Mouse (Mus musculus): ENCODE measurements around the gene D7Ertd443e. TPM values are rescaled to one million over a fixed set of nuclear protein-coding genes. Genes with fewer than 3 reads are reported as not detected.

The D7Ertd443e gene
- polyA plus RNA-seq, 1 experiment from 2014 or later: 0.35 TPM

GRCm38 (mm10) chr7:134240579-134240978 is 144.9 kb downstream of the D7Ertd443e start:
- Histone ChIP-seq H3K27me3 (replicated peaks) (no peaks in the 10 kb centered on the region), H3K36me3 (no peaks in the 10 kb centered on the region), H3K27ac (replicated peaks) (no peak overlapping the region), H3K4me1 (no peaks in the 10 kb centered on the region), H3K9ac (replicated peaks) (no peak overlapping the region), H3K4me3 (replicated peaks) (no peak overlapping the region), H3K4me2 (no peak overlapping the region), H3K9me3 (replicated peaks) (no peaks in the 10 kb centered on the region)
- no peak for ATAC-seq (ENCODE audit: low FRiP score)
- WGBS: 90% methylated on average over 1 of the region's 1 CpGs

DNA sequence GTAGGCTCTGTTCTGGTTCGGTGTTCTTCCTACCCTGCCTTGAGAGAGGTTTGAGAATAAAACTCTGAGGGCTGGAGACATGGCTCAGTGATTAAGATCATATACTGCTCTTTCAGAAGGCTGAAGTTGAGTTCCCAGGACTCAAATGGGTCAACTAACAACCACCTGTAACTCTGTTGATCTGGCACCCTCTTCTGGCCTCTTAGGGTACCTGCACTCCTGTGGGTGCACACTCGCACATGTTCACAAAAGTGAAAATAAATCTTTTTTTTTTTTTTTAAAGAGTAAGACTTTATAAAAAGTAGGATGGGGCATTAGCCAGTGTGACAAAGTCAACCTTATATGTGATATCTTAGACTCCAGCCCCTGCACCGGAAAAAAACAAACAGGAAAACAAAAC is 146.6 kb downstream of the D7Ertd443e start:
- H3K9me3 ChIP-seq (replicated peaks): no peaks in the 10 kb centered on the region
- H3K9ac ChIP-seq (replicated peaks): no peak overlapping the region
- H3K4me1 ChIP-seq: no peaks in the 10 kb centered on the region
- ATAC-seq (ENCODE audit: low FRiP score): no peak
- WGBS: 100% methylated on average over 3 of the region's 3 CpGs
- H3K4me3 ChIP-seq (replicated peaks): no peak overlapping the region
- no peaks in the 10 kb centered on the region for H3K27me3 ChIP-seq (replicated peaks)
- no peaks in the 10 kb centered on the region for H3K36me3 ChIP-seq
- H3K4me2 ChIP-seq: no peak overlapping the region
- H3K27ac ChIP-seq (replicated peaks): no peak overlapping the region

- no peaks in the 10 kb centered on the region for H3K36me3 ChIP-seq
- no peak overlapping the region for H3K27ac ChIP-seq (replicated peaks)
- WGBS: 85% methylated on average over 2 of the region's 2 CpGs
- no peaks in the 10 kb centered on the region for H3K27me3 ChIP-seq (replicated peaks)
- no peak overlapping the region for H3K4me3 ChIP-seq (replicated peaks)
- no peaks in the 10 kb centered on the region for H3K4me1 ChIP-seq
- H3K9me3 ChIP-seq (replicated peaks): no peaks in the 10 kb centered on the region
- H3K4me2 ChIP-seq: no peak overlapping the region
- H3K9ac ChIP-seq (replicated peaks): no peak overlapping the region
- no peak for ATAC-seq (ENCODE audit: low FRiP score)
These were observed 148.1 kb downstream of the D7Ertd443e start for GRCm38 (mm10) chr7:134237356-134237755.

- H3K9me3 ChIP-seq (replicated peaks): no peaks in the 10 kb centered on the region
- H3K4me2 ChIP-seq: no peak overlapping the region
- no peak for ATAC-seq (ENCODE audit: low FRiP score)
- H3K4me1 ChIP-seq: no peaks in the 10 kb centered on the region
- H3K27me3 ChIP-seq (replicated peaks): no peaks in the 10 kb centered on the region
- no peaks in the 10 kb centered on the region for H3K36me3 ChIP-seq
- no peak overlapping the region for H3K9ac ChIP-seq (replicated peaks)
- H3K4me3 ChIP-seq (replicated peaks): no peak overlapping the region
- H3K27ac ChIP-seq (replicated peaks): no peak overlapping the region
These were observed 148.7 kb downstream of the D7Ertd443e start for GRCm38 (mm10) chr7:134236727-134237126.

GRCm38 (mm10) chr7:134235552-134235951 is 149.9 kb downstream of the D7Ertd443e start:
- H3K36me3 ChIP-seq: no peaks in the 10 kb centered on the region
- no peak overlapping the region for H3K4me3 ChIP-seq (replicated peaks)
- H3K9ac ChIP-seq (replicated peaks): no peak overlapping the region
- H3K9me3 ChIP-seq (replicated peaks): no peaks in the 10 kb centered on the region
- H3K4me2 ChIP-seq: no peak overlapping the region
- ATAC-seq (ENCODE audit: low FRiP score): no peak
- 87% methylated on average over 2 of the region's 2 CpGs for WGBS
- H3K27me3 ChIP-seq (replicated peaks): no peaks in the 10 kb centered on the region
- no peaks in the 10 kb centered on the region for H3K4me1 ChIP-seq
- no peak overlapping the region for H3K27ac ChIP-seq (replicated peaks)

GRCm38 (mm10) chr7:134231378-134232346 is 153.8 kb downstream of the D7Ertd443e start, which contains the start of gene Adam12:
Gene Adam12 (minus strand): TSS chr7:134232146.
- no peaks in the 10 kb centered on the region for H3K9me3 ChIP-seq (replicated peaks)
- H3K4me2 ChIP-seq: no peak within 1 kb of the TSS
- H3K36me3 ChIP-seq: no peaks in the 10 kb centered on the region
- 0 out of 2 replicates have a peak, but pooled peaks cover 9% of the 10 kb centered on the region for H3K27me3 ChIP-seq (replicated peaks)
- H3K4me1 ChIP-seq: peaks cover 10% of the 10 kb centered on the region; the same call in 1 of the 2 replicates
- H3K27ac ChIP-seq (replicated peaks): no peak within 1 kb of the TSS
- no peak for ATAC-seq (ENCODE audit: low FRiP score)
- H3K4me3 ChIP-seq (replicated peaks): no peak within 1 kb of the TSS
- WGBS: 70% methylated on average over 14 of the region's 14 CpGs
- H3K9ac ChIP-seq (replicated peaks): no peak within 1 kb of the TSS

GRCm38 (mm10) chr7:134230708-134231107 is 154.8 kb downstream of the D7Ertd443e start:
- Histone ChIP-seq H3K9me3 (replicated peaks) (no peaks in the 10 kb centered on the region), H3K4me3 (replicated peaks) (no peak overlapping the region), H3K4me1 (peaks cover 13% of the 10 kb centered on the region; the same call in 1 of the 2 replicates), H3K27me3 (replicated peaks) (peaks cover 16% of the 10 kb centered on the region; the same call in 1 of the 2 replicates), H3K36me3 (no peaks in the 10 kb centered on the region), H3K27ac (replicated peaks) (no peak overlapping the region), H3K4me2 (no peak overlapping the region), H3K9ac (replicated peaks) (no peak overlapping the region)
- WGBS: 91% methylated on average over 3 of the region's 3 CpGs
- no peak for ATAC-seq (ENCODE audit: low FRiP score)

- H3K4me2 ChIP-seq: no peak overlapping the region
- 100% methylated on average over 2 of the region's 2 CpGs for WGBS
These were observed 155.6 kb downstream of the D7Ertd443e start for GRCm38 (mm10) chr7:134229899-134230298.

DNA sequence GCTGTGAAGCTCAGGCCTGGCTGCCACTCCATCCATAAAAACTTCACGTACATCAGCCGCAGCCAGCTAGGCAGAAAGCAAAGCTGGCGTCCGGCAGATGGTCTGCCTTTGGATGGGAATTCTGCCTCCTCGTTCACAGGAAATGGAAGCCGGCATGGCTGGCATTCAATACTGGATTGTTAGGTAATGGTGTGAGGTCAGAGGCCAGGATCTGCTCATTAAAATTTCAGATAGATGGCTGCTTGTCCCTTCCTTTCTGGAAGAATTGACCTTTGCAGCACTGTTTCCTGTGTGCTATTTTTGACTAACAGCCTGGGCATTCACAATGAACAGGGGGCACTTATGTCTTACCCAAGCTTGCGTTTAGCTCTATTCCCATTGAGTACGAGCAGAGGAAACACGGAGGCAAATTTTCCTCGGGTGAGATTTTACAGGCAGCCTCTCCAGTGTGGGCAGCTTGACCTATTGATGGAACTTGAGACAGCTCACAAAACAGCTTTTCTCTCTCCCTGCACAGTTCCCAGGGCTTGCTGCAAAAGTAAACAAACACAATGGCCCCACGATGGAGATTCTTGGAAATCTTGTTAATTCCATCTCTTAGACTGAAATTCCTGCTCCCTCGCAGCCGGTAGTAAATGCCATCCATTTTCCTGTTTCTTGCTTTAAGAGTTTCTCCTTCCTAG is 157.5 kb downstream of the D7Ertd443e start:
- H3K4me2 ChIP-seq: peak overlapping the region; percentile 13
- no peaks in the 10 kb centered on the region for H3K36me3 ChIP-seq
- no peak overlapping the region for H3K27ac ChIP-seq (replicated peaks)
- peaks cover 24% of the 10 kb centered on the region; the same call in 1 of the 2 replicates for H3K27me3 ChIP-seq (replicated peaks)
- no peak for ATAC-seq (ENCODE audit: low FRiP score)
- no peak overlapping the region for H3K9ac ChIP-seq (replicated peaks)
- WGBS: 26% methylated on average over 13 of the region's 13 CpGs
- H3K4me3 ChIP-seq (replicated peaks): no peak overlapping the region
- peaks cover 29% of the 10 kb centered on the region for H3K4me1 ChIP-seq
- no peaks in the 10 kb centered on the region for H3K9me3 ChIP-seq (replicated peaks)

More at GRCm38 (mm10) chr7:134229899-134230298, 155.6 kb downstream of the D7Ertd443e start:
- Histone ChIP-seq H3K4me1 (peaks cover 21% of the 10 kb centered on the region), H3K36me3 (no peaks in the 10 kb centered on the region), H3K9ac (replicated peaks) (no peak overlapping the region), H3K9me3 (replicated peaks) (no peaks in the 10 kb centered on the region), H3K27me3 (replicated peaks) (peaks cover 19% of the 10 kb centered on the region; the same call in 1 of the 2 replicates), H3K4me3 (replicated peaks) (no peak overlapping the region), H3K27ac (replicated peaks) (no peak overlapping the region)
- ATAC-seq (ENCODE audit: low FRiP score): no peak

DNA sequence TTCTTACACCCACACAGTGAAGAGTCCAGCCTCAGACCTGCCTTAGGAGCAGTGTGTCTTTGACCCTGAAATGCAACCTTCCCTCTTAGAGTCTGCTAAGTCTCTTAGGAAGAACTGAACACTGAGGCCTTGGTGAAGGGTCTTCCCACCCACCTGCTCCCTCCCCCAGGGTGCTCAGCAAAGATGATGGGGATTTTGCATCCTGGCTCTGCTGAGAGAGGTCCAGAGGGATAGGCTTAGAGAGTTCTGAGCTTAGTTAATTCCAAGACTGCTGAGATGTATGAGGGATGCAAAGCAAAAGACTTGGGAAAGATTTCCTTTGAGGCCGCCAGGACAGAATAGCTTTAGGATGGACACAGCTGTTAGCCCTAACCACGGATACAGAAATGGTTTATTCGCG is 158.4 kb downstream of the D7Ertd443e start:
- no peak for ATAC-seq (ENCODE audit: low FRiP score)
- no peak overlapping the region for H3K4me3 ChIP-seq (replicated peaks)
- peaks cover 24% of the 10 kb centered on the region; the same call in 1 of the 2 replicates for H3K27me3 ChIP-seq (replicated peaks)
- H3K9me3 ChIP-seq (replicated peaks): no peaks in the 10 kb centered on the region
- 81% methylated on average over 4 of the region's 4 CpGs for WGBS
- H3K4me2 ChIP-seq: no peak overlapping the region
- no peak overlapping the region for H3K27ac ChIP-seq (replicated peaks)
- peaks cover 29% of the 10 kb centered on the region for H3K4me1 ChIP-seq
- H3K9ac ChIP-seq (replicated peaks): no peak overlapping the region
- no peaks in the 10 kb centered on the region for H3K36me3 ChIP-seq

DNA sequence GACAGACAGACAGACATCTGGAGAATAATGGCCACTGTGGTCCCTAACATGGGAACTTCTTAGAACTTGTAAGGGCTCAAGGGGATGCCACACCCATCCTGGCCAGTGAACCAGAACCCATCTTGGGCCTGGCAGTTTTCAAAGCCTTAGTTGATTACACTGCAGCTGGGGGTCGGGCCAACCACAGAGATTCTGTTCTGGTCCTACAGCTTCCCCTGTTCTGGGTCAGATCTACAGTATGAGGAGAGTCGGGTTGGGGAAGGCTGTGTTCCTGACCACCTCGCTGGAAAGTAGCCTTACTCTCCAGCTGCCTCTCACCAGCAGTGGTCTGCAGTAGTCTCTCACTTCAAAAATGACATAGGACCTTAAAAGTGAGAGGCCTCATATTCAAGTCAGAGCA is 159.2 kb downstream of the D7Ertd443e start:
- Histone ChIP-seq H3K4me3 (replicated peaks) (no peak overlapping the region), H3K4me2 (no peak overlapping the region), H3K9ac (replicated peaks) (no peak overlapping the region), H3K4me1 (peaks cover 29% of the 10 kb centered on the region), H3K27ac (replicated peaks) (no peak overlapping the region), H3K27me3 (replicated peaks) (peaks cover 24% of the 10 kb centered on the region; the same call in 1 of the 2 replicates), H3K9me3 (replicated peaks) (no peaks in the 10 kb centered on the region), H3K36me3 (no peaks in the 10 kb centered on the region)
- whole genome bisulfite sequencing: 78% methylated on average over 3 of the region's 3 CpGs
- no peak for ATAC-seq (ENCODE audit: low FRiP score)
